16 mouse cellular contexts compared by ENCODE assay signal in genomic region chr6:135582567-135582966, GRCm38 (mm10).
DNase-seq lines count a peak whose midpoint lies in the region; ATAC-seq and TF ChIP-seq lines count a peak whose summit lies in the region.
"Had no signal": no experiment of that assay in that cellular context is flagged by ENCODE, and none has a peak within 500 bp of the region (broad histone marks: within the 10 kb centered on the region; RNA-seq: fewer than 3 reads in every experiment).

No protein-coding gene starts in this region.

- peak; percentile 62; the same call in 1 of the 2 replicates for ATAC-seq in hindbrain, embryonic 15.5 days (ENCODE audit: low FRiP score, low read depth)
- no peak for ATAC-seq in lung, embryonic 14.5 days (ENCODE audit: insufficient read depth)
- ATAC-seq: intestine, postnatal 0 days had no signal

- H3K4me2 ChIP-seq in hindbrain, embryonic 15.5 days = no peak overlapping the region
- H3K4me2 ChIP-seq in lung, embryonic 14.5 days = no peak overlapping the region
- H3K4me2 ChIP-seq: heart, embryonic 12.5 days; lung, embryonic 15.5 days had no signal

- no peak for TF ChIP-seq CTCF in lung, embryonic 14.5 days (IDR thresholded peaks at IDR 0.05; ENCODE audit: low read depth)
- TF ChIP-seq CTCF in brain, embryonic 14.5 days (IDR thresholded peaks at IDR 0.05; ENCODE audit: borderline replicate concordance, extremely low read depth, insufficient read depth, insufficient read length) = no peak

- no peaks in the 10 kb centered on the region for H3K27me3 ChIP-seq in hindbrain, embryonic 15.5 days
- H3K27me3 ChIP-seq in hindbrain, embryonic 10.5 days (ENCODE audit: insufficient read depth, poor library complexity, severe bottlenecking) = no peaks in the 10 kb centered on the region
- no peaks in the 10 kb centered on the region for H3K27me3 ChIP-seq in lung, embryonic 14.5 days (ENCODE audit: insufficient read depth, low read length)
- H3K27me3 ChIP-seq: heart, embryonic 12.5 days; lung, embryonic 15.5 days had no signal

- no peak for DNase-seq in hindbrain, embryonic 10.5 days (ENCODE audit: low spot score)
- peak; percentile 53 for DNase-seq in lung, embryonic 14.5 days
- no peak for DNase-seq in lung, postnatal 36 days
- peak; percentile 15 for DNase-seq in MN1 (ENCODE audit: low spot score)
- DNase-seq in brain, embryonic 14.5 days (ENCODE audit: low read depth) = peak; percentile 81
- no peak for DNase-seq in kidney, postnatal 25 days
- DNase-seq: adrenal gland, postnatal 14 days; embryo, embryonic 11 days; heart, postnatal 36 days; kidney, postnatal 10 days; thymus, adult 2 months had no signal

- H3K27ac ChIP-seq in hindbrain, embryonic 15.5 days (replicated peaks) = no peak overlapping the region
- H3K27ac ChIP-seq in hindbrain, embryonic 10.5 days = no peak overlapping the region
- no peak overlapping the region for H3K27ac ChIP-seq in lung, embryonic 14.5 days (ENCODE audit: low read depth)
- H3K27ac ChIP-seq: lung, embryonic 15.5 days had no signal

- WGBS in hindbrain, embryonic 15.5 days = 55% methylated on average over 2 of the region's 2 CpGs
- 62% methylated on average over 2 of the region's 2 CpGs for WGBS in hindbrain, embryonic 10.5 days
- 53% methylated on average over 2 of the region's 2 CpGs for WGBS in lung, embryonic 14.5 days

- no peaks in the 10 kb centered on the region for H3K9me3 ChIP-seq in hindbrain, embryonic 15.5 days
- H3K9me3 ChIP-seq in hindbrain, embryonic 10.5 days = no peaks in the 10 kb centered on the region
- H3K9me3 ChIP-seq in lung, embryonic 14.5 days (ENCODE audit: low read depth, low read length) = no peaks in the 10 kb centered on the region
- H3K9me3 ChIP-seq: heart, embryonic 12.5 days; lung, embryonic 15.5 days had no signal

- TF ChIP-seq POLR2A in brain, embryonic 14.5 days (IDR thresholded peaks at IDR 0.05; ENCODE audit: borderline replicate concordance, extremely low read depth, insufficient read depth, insufficient read length, poor library complexity, severe bottlenecking) = no peak

- peaks cover 8% of the 10 kb centered on the region; the same call in 1 of the 2 replicates for H3K4me1 ChIP-seq in hindbrain, embryonic 15.5 days (replicated peaks)
- H3K4me1 ChIP-seq in hindbrain, embryonic 10.5 days (replicated peaks) = no peaks in the 10 kb centered on the region; the same call in 1 of the 2 replicates
- no peaks in the 10 kb centered on the region for H3K4me1 ChIP-seq in lung, embryonic 14.5 days (ENCODE audit: insufficient read depth)
- H3K4me1 ChIP-seq: lung, embryonic 15.5 days had no signal

- no peak overlapping the region for H3K9ac ChIP-seq in hindbrain, embryonic 15.5 days
- H3K9ac ChIP-seq in lung, embryonic 14.5 days = no peak overlapping the region
- H3K9ac ChIP-seq: heart, embryonic 12.5 days; lung, embryonic 15.5 days had no signal

- no peaks in the 10 kb centered on the region for H3K36me3 ChIP-seq in hindbrain, embryonic 15.5 days
- H3K36me3 ChIP-seq in hindbrain, embryonic 10.5 days = no peaks in the 10 kb centered on the region
- H3K36me3 ChIP-seq in lung, embryonic 14.5 days (ENCODE audit: insufficient read depth) = no peaks in the 10 kb centered on the region
- H3K36me3 ChIP-seq: G1E; heart, embryonic 12.5 days; lung, embryonic 15.5 days had no signal

- no peak overlapping the region for H3K4me3 ChIP-seq in hindbrain, embryonic 15.5 days
- H3K4me3 ChIP-seq in hindbrain, embryonic 10.5 days = no peak overlapping the region
- no peak overlapping the region for H3K4me3 ChIP-seq in lung, embryonic 14.5 days (ENCODE audit: low read depth, low read length)
- H3K4me3 ChIP-seq: heart, embryonic 12.5 days; lung, embryonic 15.5 days had no signal

Comparison
In these comparisons a context has a peak if more than half of its experiments do, and no peak if none do; other contexts are left out.
1. DNase-seq: peak in lung, embryonic 14.5 days (single experiment), MN1 (single experiment) and brain, embryonic 14.5 days (single experiment); none in hindbrain, embryonic 10.5 days (single experiment), lung, postnatal 36 days (single experiment) and kidney, postnatal 25 days (0 of 2).